Mouse (Mus musculus) CH12F3 (cell line): ENCODE measurements around the gene Slc6a16.
"Not testable (repeated sequence)": the region's sequence is repeated elsewhere in the genome, so short reads cannot be mapped to it uniquely, and the experiment has no call there.

Source experiments
- in situ Hi-C: fragments of 300-500 bp; cut with MboI; formaldehyde crosslinking; loops from 2 replicates; pipeline ENCODE4 v1.14.3; 2020; ENCODE audit warnings: low sequenced_read_pairs

Slc6a16 gene

GRCm38 (mm10) chr7:45240109-45240508 lies 776 bp upstream of the Slc6a16 start:
- in situ Hi-C loops: no loop called here

GRCm38 (mm10) chr7:45241389-45241749 lies 484 bp downstream of the Slc6a16 start:
- in situ Hi-C loops: no loop called here

DNA sequence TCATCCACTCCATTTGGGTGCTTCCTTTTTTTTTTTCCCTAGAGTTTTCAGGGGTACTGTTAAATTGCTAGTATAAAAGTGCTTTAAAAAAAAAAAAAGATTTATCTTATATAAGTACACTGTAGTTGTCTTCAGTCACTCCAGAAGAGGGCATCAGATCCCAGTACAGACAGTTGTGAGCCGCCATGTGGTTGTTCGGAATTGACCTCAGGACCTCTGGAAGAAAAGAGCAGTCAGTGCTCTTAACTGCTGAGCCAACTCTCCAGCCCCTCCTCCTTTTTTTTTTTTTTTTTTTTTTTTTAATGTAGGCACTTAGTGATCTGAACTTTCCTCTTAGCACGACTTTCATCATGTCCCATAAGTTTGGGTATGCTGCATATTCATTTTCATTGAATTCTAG lies 6.8 kb downstream of the Slc6a16 start:
- in situ Hi-C loops: no loop called here

GRCm38 (mm10) chr7:45253806-45254205 lies 12.9 kb downstream of the Slc6a16 start:
- in situ Hi-C loops: no loop called here

DNA sequence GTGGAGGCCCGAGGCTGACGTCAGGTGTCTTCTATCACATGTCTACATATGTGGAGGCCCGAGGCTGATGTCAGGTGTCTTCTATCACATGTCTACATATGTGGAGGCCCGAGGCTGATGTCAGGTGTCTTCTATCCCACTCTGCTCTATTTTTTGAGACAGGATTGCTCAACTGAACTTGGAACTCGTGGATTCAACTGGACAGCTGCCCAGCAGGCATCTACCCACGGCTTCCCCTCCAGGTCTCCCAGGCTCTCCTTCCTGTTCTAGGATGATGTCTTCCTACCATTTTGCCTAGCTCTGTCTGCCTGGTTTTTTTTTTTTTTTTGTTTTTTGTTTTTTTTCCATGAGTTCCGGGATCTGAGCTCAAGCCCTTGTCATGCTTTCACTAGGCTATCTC lies 14.9 kb downstream of the Slc6a16 start:
- in situ Hi-C loops: not testable (repeated sequence)

DNA sequence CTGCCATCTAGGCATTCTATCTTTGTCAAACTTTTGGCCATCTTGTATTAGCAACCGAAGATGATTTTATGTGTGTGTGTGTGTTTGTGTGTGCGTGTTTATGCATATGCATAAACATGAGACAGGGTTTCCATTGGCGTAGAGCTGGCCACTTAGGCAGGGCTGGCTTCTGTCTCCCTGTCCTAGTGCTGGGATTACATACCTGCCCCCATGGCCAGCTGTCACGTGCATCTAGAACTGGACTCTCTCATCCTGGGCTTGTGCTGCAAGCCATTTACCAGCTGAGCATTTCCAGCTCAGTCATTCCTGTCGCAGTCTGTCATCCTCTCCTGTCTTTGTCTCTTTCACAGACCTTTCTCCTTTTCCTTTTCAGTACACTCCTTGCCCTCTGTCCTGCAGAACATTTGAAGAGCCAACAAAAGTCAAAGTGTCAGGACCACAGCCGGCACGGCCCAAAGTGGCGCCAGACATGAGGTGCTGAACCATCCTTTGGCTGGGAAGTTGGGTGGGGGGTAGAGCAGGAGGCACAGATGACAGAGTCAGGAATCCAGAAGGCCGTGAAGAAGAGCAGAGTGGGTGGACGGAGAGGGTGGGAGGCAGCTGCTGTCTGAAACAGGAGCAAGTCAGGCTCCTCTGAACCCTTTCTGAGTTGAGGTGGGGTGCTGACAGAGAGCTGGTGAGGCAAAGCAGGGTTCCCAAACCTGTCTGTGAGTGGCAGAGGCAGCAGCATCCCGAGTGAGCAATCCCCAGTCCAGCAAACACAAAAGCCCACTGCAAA lies 16.4 kb downstream of the Slc6a16 start:
- in situ Hi-C loops: no loop called here

GRCm38 (mm10) chr7:45259281-45259680 lies 18.4 kb downstream of the Slc6a16 start:
- in situ Hi-C loops: no loop called here

DNA sequence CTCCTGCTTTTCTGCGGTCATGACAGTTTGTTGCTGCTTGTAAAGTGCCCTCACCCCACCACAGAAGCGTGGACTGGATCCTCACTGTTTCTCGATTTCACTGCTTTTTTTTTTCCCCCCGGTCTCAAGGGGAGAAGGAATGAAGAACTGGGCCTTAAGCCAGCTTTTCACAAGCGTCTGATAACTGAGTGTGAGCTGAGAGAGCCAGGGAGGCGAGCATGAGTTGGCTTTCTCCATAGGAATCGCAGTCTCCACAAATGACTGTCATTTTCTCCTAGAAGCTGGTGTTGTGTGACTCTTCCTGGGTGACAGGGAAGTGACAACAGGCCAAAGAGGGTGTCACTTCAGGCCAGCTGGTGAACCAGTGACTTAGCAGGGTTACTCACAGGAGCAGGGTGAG lies 21.4 kb downstream of the Slc6a16 start:
- in situ Hi-C loops: no loop called here

DNA sequence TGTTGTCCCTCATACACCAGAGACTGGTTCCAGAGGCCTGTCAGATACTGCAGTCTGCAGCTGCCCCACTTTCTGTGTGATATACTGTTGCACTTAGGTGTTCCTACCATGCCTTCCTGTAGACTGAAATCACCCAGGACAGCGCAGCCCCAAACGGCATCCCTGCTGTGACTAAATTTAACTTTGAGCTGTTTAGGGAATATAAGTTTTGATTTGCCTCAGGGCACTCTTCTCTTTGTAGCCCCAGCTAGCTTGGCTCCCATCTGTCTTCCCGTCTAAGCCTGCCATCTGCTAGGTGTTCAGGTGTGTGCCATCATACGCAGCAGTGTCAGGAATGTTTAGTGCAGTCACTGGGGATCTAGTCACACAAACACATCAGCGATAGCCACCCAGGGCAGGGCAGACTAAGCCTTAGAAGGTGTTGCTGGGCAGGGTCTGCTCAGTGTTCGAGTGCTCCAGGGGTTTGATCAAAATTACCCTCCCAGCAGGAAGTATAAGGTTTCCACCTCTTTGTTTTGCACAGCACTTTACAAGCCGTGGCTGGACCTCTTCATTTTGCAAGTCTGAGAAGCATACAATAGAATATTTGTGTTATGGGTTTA lies 22.2 kb downstream of the Slc6a16 start:
- in situ Hi-C loops: no loop called here

- in situ Hi-C loops: no loop called here
Observed at GRCm38 (mm10) chr7:45264348-45264747, 23.5 kb downstream of the Slc6a16 start.

GRCm38 (mm10) chr7:45265518-45265917 lies 24.6 kb downstream of the Slc6a16 start:
- in situ Hi-C loops: no loop called here

DNA sequence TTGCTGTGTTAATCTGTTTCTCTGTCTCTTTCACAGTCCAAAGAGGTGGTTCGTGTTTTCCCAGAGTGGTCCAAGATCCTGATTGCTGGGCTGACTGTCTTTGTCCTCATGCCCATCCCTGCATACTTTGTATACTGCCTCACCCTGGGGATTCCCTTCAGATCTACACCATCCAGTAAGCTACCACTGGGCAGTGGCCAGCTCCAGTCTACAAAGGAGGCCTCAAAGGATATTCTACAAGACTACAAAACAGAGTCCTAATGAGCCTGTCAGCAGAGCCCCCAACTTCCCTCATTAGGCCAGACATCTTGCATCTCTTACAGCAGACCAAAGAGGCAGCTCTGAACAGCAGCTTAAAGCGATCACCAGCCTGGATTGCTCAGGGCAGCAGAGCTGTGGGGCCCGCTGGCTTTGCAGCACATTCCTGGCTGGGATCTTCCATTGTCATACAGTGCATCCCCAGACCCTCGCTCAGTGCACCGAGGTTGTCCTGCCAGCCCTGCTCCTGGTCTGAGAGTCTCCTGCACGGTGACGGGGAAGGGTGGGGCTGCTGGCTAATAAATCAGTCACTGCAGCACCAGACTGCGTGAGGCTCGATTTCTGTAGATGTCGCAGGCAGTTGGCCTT lies 32.0 kb downstream of the Slc6a16 start:
- in situ Hi-C loops: no loop called here

- in situ Hi-C loops: no loop called here
Observed at GRCm38 (mm10) chr7:45273672-45274071, 32.8 kb downstream of the Slc6a16 start.

DNA sequence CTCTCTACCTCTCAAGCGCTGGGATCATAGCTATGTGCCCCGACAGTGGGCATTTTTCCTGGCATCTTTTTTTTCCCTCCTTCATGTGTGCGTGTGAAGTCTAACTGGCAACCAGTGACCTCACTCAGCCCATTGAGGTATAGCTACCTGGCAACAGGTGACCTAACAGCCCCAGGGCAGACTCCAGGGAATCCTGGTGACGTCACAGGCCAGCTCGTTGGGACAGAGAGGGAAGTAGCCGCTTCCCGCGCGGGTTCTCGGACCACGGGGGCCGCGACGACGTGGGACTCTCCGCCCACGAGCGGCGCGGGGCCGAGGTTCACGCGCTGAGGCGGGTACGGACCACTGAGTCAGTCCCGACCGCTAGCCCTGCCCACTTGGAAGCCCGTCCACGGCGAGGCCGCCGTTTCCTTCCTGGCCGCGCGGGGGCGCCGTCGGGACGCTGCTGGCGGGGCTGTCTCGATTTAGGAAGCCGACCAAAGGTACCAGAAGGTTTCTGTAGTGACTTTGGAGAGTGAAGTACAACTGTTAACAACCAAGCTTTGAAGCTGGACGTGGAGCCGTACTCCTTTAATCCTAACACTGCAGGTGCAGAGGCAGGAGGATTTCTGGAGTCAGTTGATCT lies 36.4 kb downstream of the Slc6a16 start, which contains the start of gene Slc6a21:
TSS of gene Slc6a21 (plus strand) at position 378 of the 625 bp plus-strand sequence.
- in situ Hi-C loops: no loop called here

GRCm38 (mm10) chr7:45286486-45286885 lies 45.6 kb downstream of the Slc6a16 start:
- in situ Hi-C loops: no loop called here

DNA sequence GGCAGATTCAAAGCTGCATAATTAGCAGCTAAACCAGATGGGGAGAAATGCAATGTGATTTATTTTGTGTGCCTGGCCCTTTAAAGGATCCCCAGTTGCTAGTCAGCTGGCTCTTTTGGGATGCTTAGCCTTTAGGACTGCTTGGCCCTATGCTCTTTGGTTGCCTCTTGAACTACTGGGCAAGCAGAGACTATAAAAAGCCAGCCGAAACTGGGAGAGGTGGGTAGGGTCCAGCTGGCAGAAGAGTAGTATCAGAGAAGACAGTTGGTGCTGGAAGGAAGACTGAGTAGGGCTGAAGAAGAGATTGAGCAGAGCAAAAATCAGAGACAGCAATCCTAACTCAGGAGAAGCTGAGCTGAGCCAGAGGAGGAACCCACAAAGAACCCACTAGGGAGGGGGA lies 55.7 kb downstream of the Slc6a16 start:
- in situ Hi-C loops: no loop called here

DNA sequence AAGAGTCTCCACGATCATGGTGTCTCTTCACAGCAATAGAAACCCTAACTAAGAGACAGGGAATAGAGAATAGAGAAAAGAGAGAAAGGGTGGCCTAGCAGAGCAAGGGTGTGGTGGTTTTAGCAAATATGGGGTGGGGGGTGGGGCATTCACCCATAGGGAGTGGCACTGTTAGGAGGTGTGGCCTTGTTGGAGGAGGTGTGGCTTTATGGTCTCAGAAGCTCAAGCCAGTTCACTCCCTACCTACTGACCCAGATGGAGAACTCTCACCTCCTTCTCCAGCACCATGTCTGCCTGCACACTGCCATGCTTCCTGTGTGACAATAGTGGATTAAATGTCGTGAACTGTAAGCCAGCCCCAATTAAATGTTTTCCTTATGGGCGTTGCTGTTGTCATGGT lies 56.7 kb downstream of the Slc6a16 start:
- in situ Hi-C loops: no loop called here

GRCm38 (mm10) chr7:45299752-45300151 lies 58.9 kb downstream of the Slc6a16 start:
- in situ Hi-C loops: no loop called here

DNA sequence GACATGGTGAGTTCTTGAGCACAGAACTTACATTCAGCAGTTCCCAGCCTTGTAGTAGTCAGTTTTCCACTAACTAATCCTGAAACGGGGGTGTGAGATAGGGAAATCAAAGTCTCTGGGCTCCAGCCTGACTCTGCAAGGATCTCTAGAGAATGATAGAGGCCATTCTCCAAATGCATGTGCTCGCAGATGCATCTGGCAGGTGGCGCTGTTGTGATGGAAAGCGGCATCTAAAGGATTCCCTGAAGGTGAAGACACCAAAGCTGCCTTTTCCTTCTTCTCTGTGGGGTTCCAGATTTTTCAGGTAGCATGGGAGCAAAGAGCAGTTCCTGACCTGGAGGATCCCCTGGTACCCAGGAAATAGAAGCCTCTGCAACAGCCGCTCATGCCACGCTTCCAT lies 59.4 kb downstream of the Slc6a16 start:
- in situ Hi-C loops: no loop called here

GRCm38 (mm10) chr7:45302626-45303025 lies 61.7 kb downstream of the Slc6a16 start:
- in situ Hi-C loops: no loop called here

GRCm38 (mm10) chr7:45304869-45305268 lies 64.0 kb downstream of the Slc6a16 start:
- in situ Hi-C loops: no loop called here

GRCm38 (mm10) chr7:45305275-45305674 lies 64.4 kb downstream of the Slc6a16 start:
- in situ Hi-C loops: no loop called here
